Mouse (Mus musculus) c-Kit-positive CD71-negative TER-119-negative erythroid progenitor cells, embryonic 14.5 days (primary cell): ENCODE data around the gene Gbx1.
A peak's percentile ranks its signal among the peaks of the same experiment; 100 is the strongest.
"Not testable (repeated sequence)": the region's sequence is repeated elsewhere in the genome, so short reads cannot be mapped to it uniquely, and the experiment has no call there.

Source experiments
- DNase-seq: peaks from one replicate; pipeline ENCODE4 v3.0.0-alpha.2; 2013; ENCODE audit warnings: low read depth

Gbx1 gene

GRCm38 (mm10) chr5:24526889-24527230 is at the start of gene Gbx1:
Gene Gbx1 (minus strand): TSS chr5:24527202.
- DNase-seq = no peak

- no peak for DNase-seq
These were observed 49.8 kb upstream of the Gbx1 start for GRCm38 (mm10) chr5:24576801-24577182.

GRCm38 (mm10) chr5:24575948-24576347 is 48.9 kb upstream of the Gbx1 start:
- no peak for DNase-seq

GRCm38 (mm10) chr5:24556709-24557108 is 29.7 kb upstream of the Gbx1 start, which contains the start of gene 4931409K22Rik:
Gene 4931409K22Rik (minus strand): TSS chr5:24556809.
- no peak for DNase-seq

GRCm38 (mm10) chr5:24555335-24555734 is 28.3 kb upstream of the Gbx1 start:
- not testable (repeated sequence) for DNase-seq

GRCm38 (mm10) chr5:24553621-24554244 is 26.7 kb upstream of the Gbx1 start:
- DNase-seq = no peak

GRCm38 (mm10) chr5:24551317-24551688 is 24.3 kb upstream of the Gbx1 start:
- DNase-seq = no peak

- no peak for DNase-seq
These were observed 23.8 kb upstream of the Gbx1 start for GRCm38 (mm10) chr5:24550598-24551316.

- DNase-seq = no peak
These were observed 15.6 kb upstream of the Gbx1 start for GRCm38 (mm10) chr5:24542643-24543042.

- DNase-seq = no peak
These were observed 14.2 kb upstream of the Gbx1 start for GRCm38 (mm10) chr5:24541144-24541569.

GRCm38 (mm10) chr5:24540387-24541143 is 13.6 kb upstream of the Gbx1 start, which contains the start of gene Asb10:
Gene Asb10 (minus strand): TSS chr5:24540978.
- DNase-seq = no peak

- no peak for DNase-seq
These were observed 12.7 kb upstream of the Gbx1 start for GRCm38 (mm10) chr5:24539571-24540296.

- no peak for DNase-seq
These were observed 10.6 kb upstream of the Gbx1 start for GRCm38 (mm10) chr5:24537618-24538017.

GRCm38 (mm10) chr5:24536511-24536910 is 9.5 kb upstream of the Gbx1 start:
- DNase-seq = no peak

GRCm38 (mm10) chr5:24535731-24536130 is 8.7 kb upstream of the Gbx1 start:
- DNase-seq = no peak

- no peak for DNase-seq
These were observed 7.3 kb upstream of the Gbx1 start for GRCm38 (mm10) chr5:24534292-24534691.

- DNase-seq = no peak
These were observed 6.4 kb upstream of the Gbx1 start for GRCm38 (mm10) chr5:24533391-24533790.

GRCm38 (mm10) chr5:24530042-24530689 is 3.2 kb upstream of the Gbx1 start:
- peak; percentile 87 for DNase-seq

- DNase-seq = no peak
These were observed 778 bp upstream of the Gbx1 start for GRCm38 (mm10) chr5:24527780-24528179.

- DNase-seq = no peak
These were observed 663 bp downstream of the Gbx1 start for GRCm38 (mm10) chr5:24526190-24526888.
